Comparison of ENCODE assay signal across 8 mouse cellular contexts in genomic region chr1:75478916-75479634, GRCm38 (mm10). TPM values are rescaled to one million over a fixed set of nuclear protein-coding genes. Genes with fewer than 3 reads are reported as not detected.
DNase-seq lines count a peak whose midpoint lies in the region; ATAC-seq and TF ChIP-seq lines count a peak whose summit lies in the region.

TSS of gene Chpf (minus strand) at chr1:75479307.
TSS of gene Tmem198 (plus strand) at chr1:75479532.

- WGBS in cerebellum, adult 2 months: 1% methylated on average over 65 of the region's 76 CpGs
- under 1% methylated on average over 67 of the region's 76 CpGs for WGBS in forebrain, postnatal 0 days
- WGBS in lung, adult 2 months: under 1% methylated on average over 75 of the region's 76 CpGs

- ATAC-seq in forebrain, postnatal 0 days: peak; percentile 94
- ATAC-seq in neutrophil, adult 5-6 weeks (ENCODE audit: extremely low read depth, insufficient number of reproducible peaks, low FRiP score, poor library complexity, severe bottlenecking): peak; percentile 69

- peaks cover 48% of the 10 kb centered on the region for H3K36me3 ChIP-seq in forebrain, postnatal 0 days (ENCODE audit: insufficient read depth)

- peak within 1 kb of the TSS; percentile 82 for H3K4me2 ChIP-seq in forebrain, postnatal 0 days (ENCODE audit: low read depth)

- TF ChIP-seq CTCF in cerebellum, adult 2 months (IDR thresholded peaks at IDR 0.05; ENCODE audit: borderline replicate concordance, insufficient read depth, low read depth, low read length): no peak
- no peak for TF ChIP-seq CTCF in forebrain, postnatal 0 days (IDR thresholded peaks at IDR 0.05; ENCODE audit: low read depth)
- TF ChIP-seq CTCF in layer of hippocampus, adult 2 months (conservative IDR thresholded peaks at IDR 0.05): no peak
- no peak for TF ChIP-seq CTCF in lung, adult 2 months (IDR thresholded peaks at IDR 0.05; ENCODE audit: insufficient read depth, low read length)

- peak; percentile 92 for TF ChIP-seq POLR2A in cerebellum, adult 2 months (IDR thresholded peaks at IDR 0.05; ENCODE audit: borderline replicate concordance, insufficient read depth, low read length)
- TF ChIP-seq POLR2A in lung, adult 2 months (IDR thresholded peaks at IDR 0.05; ENCODE audit: borderline replicate concordance, extremely low read depth, low read depth, low read length): 0 out of 2 replicates have a peak, but pooled peaks have one; percentile 5

- no peaks in the 10 kb centered on the region for H3K27me3 ChIP-seq in cerebellum, adult 2 months (ENCODE audit: control insufficient read depth, insufficient read depth, low read length)
- no peaks in the 10 kb centered on the region for H3K27me3 ChIP-seq in forebrain, postnatal 0 days (ENCODE audit: insufficient read depth, low read length)

- peak; percentile 83 for DNase-seq in MEL-GATA-1-ER (ENCODE audit: extremely low read depth, low read depth)
- peak; percentile 99 for DNase-seq in cerebellum, adult 2 months
- peak; percentile 98 for DNase-seq in forebrain, postnatal 0 days
- DNase-seq in heart, postnatal 4 days: peak; percentile 98
- DNase-seq in layer of hippocampus, adult 2 months (ENCODE audit: low spot score in 2 of 2): peak; percentile 97 to 99
- peak; percentile 96 for DNase-seq in lung, adult 2 months
- peak; percentile 98 for DNase-seq in testis, postnatal 14 days (ENCODE audit: low spot score)

- H3K27ac ChIP-seq in cerebellum, adult 2 months (ENCODE audit: insufficient read depth, low read length): peak within 1 kb of the TSS; percentile 92
- peak within 1 kb of the TSS; percentile 83 for H3K27ac ChIP-seq in forebrain, postnatal 0 days (ENCODE audit: low read depth, low read length)
- H3K27ac ChIP-seq in layer of hippocampus, adult 2 months: peak within 1 kb of the TSS; percentile 97

- H3K9me3 ChIP-seq in forebrain, postnatal 0 days (ENCODE audit: low read length): no peaks in the 10 kb centered on the region

- peak within 1 kb of the TSS; percentile 85 for H3K4me3 ChIP-seq in cerebellum, adult 2 months (replicated peaks; ENCODE audit: insufficient read depth, low read depth, low read length)
- peak within 1 kb of the TSS; percentile 85 for H3K4me3 ChIP-seq in forebrain, postnatal 0 days (ENCODE audit: low read depth, low read length)
- H3K4me3 ChIP-seq in layer of hippocampus, adult 2 months: peak within 1 kb of the TSS; percentile 92
- peak within 1 kb of the TSS; percentile 89 for H3K4me3 ChIP-seq in lung, adult 2 months (replicated peaks; ENCODE audit: extremely low read depth, low read depth, low read length)

- H3K9ac ChIP-seq in forebrain, postnatal 0 days: peak within 1 kb of the TSS; percentile 90

- H3K4me1 ChIP-seq in cerebellum, adult 2 months (ENCODE audit: control insufficient read depth, insufficient read depth, low read length): peaks cover 16% of the 10 kb centered on the region
- H3K4me1 ChIP-seq in forebrain, postnatal 0 days (ENCODE audit: insufficient read depth): peaks cover 26% of the 10 kb centered on the region
- peaks cover 14% of the 10 kb centered on the region; the same call in 1 of the 2 replicates for H3K4me1 ChIP-seq in lung, adult 2 months (ENCODE audit: control insufficient read depth, insufficient read depth, low read length)

RNA-seq across cellular contexts. Expression of gene Chpf, which starts in this region (rescaled TPM):
- 88.3 and 92.6 TPM in 2 replicates for polyA plus RNA-seq in cerebellum, adult 2 months (2012; rRNA removed)
- total RNA-seq in forebrain, postnatal 0 days (2014; rRNA removed): 65.9 and 80.4 TPM in 2 replicates
- 55.5 and 56.8 TPM in 2 replicates for polyA plus RNA-seq in forebrain, postnatal 0 days (2015; fragmentation: Nextera tagmentation; extraction: Ambion mirVana)
- 10 to 100 TPM; 38.0 to 38.7 TPM for total RNA-seq in heart, postnatal 4 days (2021)
- 10 to 100 TPM; 80.5 to 86.6 TPM for total RNA-seq in layer of hippocampus, adult 2 months (2021)
- polyA plus RNA-seq in lung, adult 2 months (2012; rRNA removed): 89.7 and 127 TPM in 2 replicates
- 2.5 and 4.1 TPM in 2 replicates for total RNA-seq in neutrophil, adult 5-6 weeks (2017)

RNA-seq across cellular contexts. Expression of gene Tmem198, which starts in this region (rescaled TPM):
- 41.3 and 46.6 TPM in 2 replicates for polyA plus RNA-seq in cerebellum, adult 2 months (2012; rRNA removed)
- 54.8 and 58.0 TPM in 2 replicates for total RNA-seq in forebrain, postnatal 0 days (2014; rRNA removed)
- 61.2 and 70.8 TPM in 2 replicates for polyA plus RNA-seq in forebrain, postnatal 0 days (2015; fragmentation: Nextera tagmentation; extraction: Ambion mirVana)
- 1 to 10 TPM in 1 of 2 experiments, under 1 TPM in 1; 0.55 to 1.1 TPM for total RNA-seq in heart, postnatal 4 days (2021)
- total RNA-seq in layer of hippocampus, adult 2 months (2021): 10 to 100 TPM; 64.0 to 65.4 TPM
- polyA plus RNA-seq in lung, adult 2 months (2012; rRNA removed): 5.2 and 7.4 TPM in 2 replicates
- total RNA-seq in neutrophil, adult 5-6 weeks (2017): 0.35 TPM in 1 of 2 replicates, not detected in the other

Comparison
In these comparisons a context has a peak if more than half of its experiments do, and no peak if none do; other contexts are left out.
1. Peak in every context shown above with its lines: DNase-seq, ATAC-seq, H3K4me3 ChIP-seq and H3K27ac ChIP-seq.
2. RNA of gene Tmem198 (total RNA-seq): 64.0 to 65.4 TPM in layer of hippocampus, adult 2 months and 54.8 to 58.0 TPM in forebrain, postnatal 0 days; 0.55 to 1.1 TPM in heart, postnatal 4 days and 0.35 TPM in neutrophil, adult 5-6 weeks; every median in the first group is over 10 times any median in the second.